Comparison of ENCODE assay signal across 8 mouse cellular contexts in the genomic region with DNA sequence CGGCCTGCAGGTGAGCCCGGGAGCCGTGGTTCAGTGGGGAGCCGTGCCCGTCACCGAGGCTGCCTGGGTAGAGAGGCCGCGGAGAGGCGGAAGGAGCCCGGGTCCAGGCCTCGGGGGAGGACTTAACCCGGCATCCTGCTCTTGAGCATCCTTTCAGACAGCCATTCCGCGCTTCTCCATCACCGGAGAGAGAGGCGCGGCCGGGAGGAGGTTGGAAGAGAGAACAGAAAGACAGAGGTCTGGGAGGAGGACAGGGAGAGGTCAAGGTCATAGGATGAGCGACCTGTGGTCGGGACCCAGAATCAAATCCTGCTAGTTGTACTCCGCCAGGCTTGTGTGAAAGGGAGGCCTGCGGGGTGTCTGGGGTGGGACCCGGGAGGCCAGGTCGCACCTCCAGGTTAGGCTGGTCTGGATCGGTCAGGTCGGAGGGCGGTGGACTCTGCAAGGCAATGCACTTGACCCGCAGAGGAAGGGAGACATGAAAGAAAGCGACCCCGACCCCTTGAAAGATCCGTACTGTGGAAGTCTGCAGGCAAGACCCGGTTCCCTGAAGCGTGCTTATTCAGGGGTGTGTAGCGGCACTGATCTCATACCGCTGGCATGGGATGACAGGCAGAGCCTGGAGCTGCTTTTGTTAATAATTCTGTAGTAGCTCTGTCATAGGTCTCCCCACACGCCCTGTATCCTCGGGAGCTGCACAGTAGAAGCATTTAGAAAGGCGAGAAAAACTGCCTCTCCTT. TPM values are rescaled to one million over a fixed set of nuclear protein-coding genes. Genes with fewer than 3 reads are reported as not detected.
DNase-seq lines count a peak whose midpoint lies in the region; ATAC-seq and TF ChIP-seq lines count a peak whose summit lies in the region.

No protein-coding gene starts in this region.

- H3K4me2 ChIP-seq in heart, postnatal 0 days (ENCODE audit: low read depth, low read length), result peak overlapping the region; percentile 94
- peak overlapping the region; percentile 81 for H3K4me2 ChIP-seq in forebrain, postnatal 0 days (ENCODE audit: low read depth)
- peak overlapping the region; percentile 70 for H3K4me2 ChIP-seq in liver, embryonic 14.5 days (ENCODE audit: low read depth)

- H3K27ac ChIP-seq in heart, postnatal 0 days (ENCODE audit: low read depth), result peak overlapping the region; percentile 94
- peak overlapping the region; percentile 83 for H3K27ac ChIP-seq in forebrain, postnatal 0 days (ENCODE audit: low read depth, low read length)
- peak overlapping the region; percentile 5 for H3K27ac ChIP-seq in liver, embryonic 14.5 days

- H3K4me1 ChIP-seq in heart, postnatal 0 days (ENCODE audit: control insufficient read depth, insufficient read depth), result peaks cover 18% of the 10 kb centered on the region; the same call in 1 of the 2 replicates
- H3K4me1 ChIP-seq in forebrain, postnatal 0 days (ENCODE audit: insufficient read depth), result peaks cover 14% of the 10 kb centered on the region
- H3K4me1 ChIP-seq in liver, embryonic 14.5 days (replicated peaks; ENCODE audit: control insufficient read depth in 2 of 2, insufficient read depth in 2 of 2, low read length in 1 of 2), result peaks cover 16 to 19% of the 10 kb centered on the region in 2 experiments

- H3K9ac ChIP-seq in heart, postnatal 0 days (replicated peaks; ENCODE audit: low read depth, low read length), result peak overlapping the region; percentile 95
- peak overlapping the region; percentile 94 for H3K9ac ChIP-seq in forebrain, postnatal 0 days
- H3K9ac ChIP-seq in liver, embryonic 14.5 days (replicated peaks), result peak overlapping the region; percentile 79

- H3K9me3 ChIP-seq in heart, postnatal 0 days (replicated peaks; ENCODE audit: control insufficient read depth, low read length), result no peaks in the 10 kb centered on the region
- no peaks in the 10 kb centered on the region for H3K9me3 ChIP-seq in forebrain, postnatal 0 days (ENCODE audit: low read length)
- no peaks in the 10 kb centered on the region for H3K9me3 ChIP-seq in liver, embryonic 14.5 days (ENCODE audit: control insufficient read depth, low read length)

- H3K4me3 ChIP-seq in heart, postnatal 0 days (ENCODE audit: low read depth, low read length), result peak overlapping the region; percentile 95
- peak overlapping the region; percentile 86 for H3K4me3 ChIP-seq in forebrain, postnatal 0 days (ENCODE audit: low read depth, low read length)
- peak overlapping the region; percentile 84 to 92 for H3K4me3 ChIP-seq in liver, embryonic 14.5 days (ENCODE audit: insufficient read depth in 1 of 2, low read depth in 2 of 2, low read length in 2 of 2)

- peaks cover 5% of the 10 kb centered on the region for H3K36me3 ChIP-seq in heart, postnatal 0 days (replicated peaks; ENCODE audit: control insufficient read depth, insufficient read depth, low read length)
- peaks cover 6% of the 10 kb centered on the region for H3K36me3 ChIP-seq in forebrain, postnatal 0 days (ENCODE audit: insufficient read depth)
- H3K36me3 ChIP-seq in liver, embryonic 14.5 days (replicated peaks; ENCODE audit: control insufficient read depth, insufficient read depth, low read depth), result peaks cover 1% of the 10 kb centered on the region; the same call in 1 of the 2 replicates

- no peak for TF ChIP-seq CTCF in heart, postnatal 0 days (IDR thresholded peaks at IDR 0.05; ENCODE audit: low read depth)
- TF ChIP-seq CTCF in forebrain, postnatal 0 days (IDR thresholded peaks at IDR 0.05; ENCODE audit: low read depth), result no peak
- TF ChIP-seq CTCF in liver, embryonic 14.5 days (IDR thresholded peaks at IDR 0.05; ENCODE audit: low read depth), result no peak

- H3K27me3 ChIP-seq in heart, postnatal 0 days (ENCODE audit: control insufficient read depth, insufficient read depth, low read length), result no peaks in the 10 kb centered on the region
- no peaks in the 10 kb centered on the region for H3K27me3 ChIP-seq in forebrain, postnatal 0 days (ENCODE audit: insufficient read depth, low read length)
- H3K27me3 ChIP-seq in liver, embryonic 14.5 days (ENCODE audit: control insufficient read depth, insufficient read depth, low read length), result no peaks in the 10 kb centered on the region; the same call in 1 of the 2 replicates

- 1% methylated on average over 36 of the region's 38 CpGs for WGBS in heart, postnatal 0 days
- WGBS in forebrain, postnatal 0 days, result under 1% methylated on average over 38 of the region's 38 CpGs
- WGBS in liver, embryonic 14.5 days (ENCODE audit: insufficient replicate concordance), result 1% methylated on average over 38 of the region's 38 CpGs

- no peak for DNase-seq in heart, postnatal 0 days (ENCODE audit: low spot score)
- DNase-seq in heart, postnatal 25 days (ENCODE audit: low spot score), result no peak
- peak; percentile 73 for DNase-seq in MN1 (ENCODE audit: low spot score)
- peak; percentile 52 for DNase-seq in forebrain, postnatal 0 days
- DNase-seq in liver, embryonic 14.5 days (ENCODE audit: low read depth in 3 of 3, low spot score in 3 of 3), result no peak
- DNase-seq in layer of hippocampus, adult 11-12 months (ENCODE audit: low spot score), result no peak
- no peak for DNase-seq in embryo, embryonic 11 days
- no peak for DNase-seq in spleen, postnatal 36 days (ENCODE audit: low spot score in 2 of 2)

- peak; percentile 14; the same call in 1 of the 2 replicates for TF ChIP-seq EP300 in heart, postnatal 0 days (IDR thresholded peaks at IDR 0.05; ENCODE audit: low read depth)
- TF ChIP-seq EP300 in liver, embryonic 14.5 days (IDR thresholded peaks at IDR 0.05; ENCODE audit: low read depth), result no peak

- intact Hi-C loops in heart, postnatal 25 days (cut with DNase I), result loop anchor here (5.0 kb wide), 1 partner anchor 116 kb away; a partner anchor contains a TSS

- ATAC-seq in heart, postnatal 0 days (ENCODE audit: insufficient read depth, low read depth), result peak; percentile 7; the same call in 1 of the 2 replicates
- peak; percentile 32 for ATAC-seq in forebrain, postnatal 0 days
- peak; percentile 42 for ATAC-seq in liver, embryonic 14.5 days (ENCODE audit: insufficient read depth)

RNA-seq across cellular contexts. Expression of a gene that starts 0.6 kb away (rescaled TPM):
- total RNA-seq in heart, postnatal 0 days (2014; rRNA removed; ENCODE audit: low replicate concordance), result 893 and 947 TPM in 2 replicates
- polyA plus RNA-seq in heart, postnatal 0 days (2015; fragmentation: Nextera tagmentation; extraction: Ambion mirVana), result 1,828 and 1,869 TPM in 2 replicates
- total RNA-seq in heart, postnatal 25 days (2021), result 1,000 to 10,000 TPM; 1,213 to 1,269 TPM
- total RNA-seq in forebrain, postnatal 0 days (2014; rRNA removed), result 254 and 308 TPM in 2 replicates
- 564 and 623 TPM in 2 replicates for polyA plus RNA-seq in forebrain, postnatal 0 days (2015; fragmentation: Nextera tagmentation; extraction: Ambion mirVana)
- 68.1 and 86.1 TPM in 2 replicates for polyA plus RNA-seq in liver, embryonic 14.5 days (2012; rRNA removed)
- 201 and 211 TPM in 2 replicates for polyA plus RNA-seq in liver, embryonic 14.5 days (2014; fragmentation: Nextera tagmentation; extraction: Ambion mirVana)

RNA-seq across cellular contexts. Expression of a gene that starts 25.0 kb away (rescaled TPM):
- 45.8 and 47.7 TPM in 2 replicates for total RNA-seq in heart, postnatal 0 days (2014; rRNA removed; ENCODE audit: low replicate concordance)
- 18.8 and 19.3 TPM in 2 replicates for polyA plus RNA-seq in heart, postnatal 0 days (2015; fragmentation: Nextera tagmentation; extraction: Ambion mirVana)
- total RNA-seq in heart, postnatal 25 days (2021), result 10 to 100 TPM; 16.5 to 19.4 TPM
- total RNA-seq in forebrain, postnatal 0 days (2014; rRNA removed), result 205 and 251 TPM in 2 replicates
- polyA plus RNA-seq in forebrain, postnatal 0 days (2015; fragmentation: Nextera tagmentation; extraction: Ambion mirVana), result 119 and 141 TPM in 2 replicates
- 17.9 and 21.6 TPM in 2 replicates for polyA plus RNA-seq in liver, embryonic 14.5 days (2012; rRNA removed)
- polyA plus RNA-seq in liver, embryonic 14.5 days (2014; fragmentation: Nextera tagmentation; extraction: Ambion mirVana), result 11.4 and 14.1 TPM in 2 replicates

RNA-seq across cellular contexts. Expression of a gene that starts 48.6 kb away (rescaled TPM):
- total RNA-seq in heart, postnatal 0 days (2014; rRNA removed; ENCODE audit: low replicate concordance), result 45.0 and 47.8 TPM in 2 replicates
- polyA plus RNA-seq in heart, postnatal 0 days (2015; fragmentation: Nextera tagmentation; extraction: Ambion mirVana), result 114 and 129 TPM in 2 replicates
- total RNA-seq in heart, postnatal 25 days (2021), result 1 to 10 TPM; 6.7 to 6.9 TPM
- 22.2 and 25.1 TPM in 2 replicates for total RNA-seq in forebrain, postnatal 0 days (2014; rRNA removed)
- 124 and 148 TPM in 2 replicates for polyA plus RNA-seq in forebrain, postnatal 0 days (2015; fragmentation: Nextera tagmentation; extraction: Ambion mirVana)
- polyA plus RNA-seq in liver, embryonic 14.5 days (2012; rRNA removed), result 7.1 and 10.5 TPM in 2 replicates
- 11.0 and 11.6 TPM in 2 replicates for polyA plus RNA-seq in liver, embryonic 14.5 days (2014; fragmentation: Nextera tagmentation; extraction: Ambion mirVana)

RNA-seq across cellular contexts. Expression of a gene that starts 55.5 kb away (rescaled TPM):
- total RNA-seq in heart, postnatal 0 days (2014; rRNA removed; ENCODE audit: low replicate concordance), result 0.31 TPM in 1 of 2 replicates, not detected in the other
- 0.18 and 0.44 TPM in 2 replicates for polyA plus RNA-seq in heart, postnatal 0 days (2015; fragmentation: Nextera tagmentation; extraction: Ambion mirVana)
- under 1 TPM; 0.42 to 0.81 TPM for total RNA-seq in heart, postnatal 25 days (2021)
- total RNA-seq in forebrain, postnatal 0 days (2014; rRNA removed), result 1.1 and 1.8 TPM in 2 replicates
- 1.2 and 1.3 TPM in 2 replicates for polyA plus RNA-seq in forebrain, postnatal 0 days (2015; fragmentation: Nextera tagmentation; extraction: Ambion mirVana)
- polyA plus RNA-seq in liver, embryonic 14.5 days (2012; rRNA removed), result 0.87 and 1.0 TPM in 2 replicates
- 1.7 and 1.8 TPM in 2 replicates for polyA plus RNA-seq in liver, embryonic 14.5 days (2014; fragmentation: Nextera tagmentation; extraction: Ambion mirVana)

Comparison
In these comparisons a context has a peak if more than half of its experiments do, and no peak if none do; other contexts are left out.
1. DNase-seq: peak in MN1 (single experiment) and forebrain, postnatal 0 days (single experiment); none in heart, postnatal 0 days (single experiment), heart, postnatal 25 days (single experiment), liver, embryonic 14.5 days (0 of 3), layer of hippocampus, adult 11-12 months (single experiment), embryo, embryonic 11 days (single experiment) and spleen, postnatal 36 days (0 of 2).
2. H3K27ac ChIP-seq: peak in every context shown above with its lines; median percentile 94 in heart, postnatal 0 days; 83 in forebrain, postnatal 0 days; 5 in liver, embryonic 14.5 days.
3. Peak in every context shown above with its lines, with median percentiles within 50 percentile points of each other: ATAC-seq, H3K4me2 ChIP-seq, H3K4me3 ChIP-seq and H3K9ac ChIP-seq.